Mouse (Mus musculus): ENCODE results near the gene Gp5. TPM values are rescaled to one million over a fixed set of nuclear protein-coding genes. Genes with fewer than 3 reads are reported as not detected.

The Gp5 gene
- polyA plus RNA-seq (2012; rRNA removed): 0.48 and 1.5 TPM in 2 replicates

GRCm38 (mm10) chr16:30310647-30311046 is at the start of gene Gp5:
Gene Gp5, minus strand, starts transcription at chr16:30310779.

GRCm38 (mm10) chr16:30282844-30283495 is 27.6 kb downstream of the Gp5 start, which contains the start of gene Lrrc15:
Gene Lrrc15, minus strand, starts transcription at chr16:30283256.

GRCm38 (mm10) chr16:30267359-30267758 is 43.2 kb downstream of the Gp5 start, which contains the start of gene Cpn2:
Gene Cpn2, minus strand, starts transcription at chr16:30267499.

Other genes starting within 250 kb of the Gp5 start
- gene Hes1, start 246.4 kb downstream of the Gp5 start, polyA plus RNA-seq (2012; rRNA removed): 307 and 412 TPM in 2 replicates
- gene Cpn2, start 43.3 kb downstream of the Gp5 start, polyA plus RNA-seq (2012; rRNA removed): 0.21 TPM in 1 of 2 replicates, not detected in the other
- gene Lrrc15, start 27.5 kb downstream of the Gp5 start, polyA plus RNA-seq (2012; rRNA removed): 0.62 and 1.0 TPM in 2 replicates
- gene Atp13a3, start 95.2 kb upstream of the Gp5 start, polyA plus RNA-seq (2012; rRNA removed): 33.7 and 94.7 TPM in 2 replicates
- gene Tmem44, start 240.1 kb upstream of the Gp5 start, polyA plus RNA-seq (2012; rRNA removed): 16.6 and 16.9 TPM in 2 replicates